Mouse (Mus musculus) cortical plate, adult 2 months (tissue): Measurements from ENCODE around the gene Fcgr3. TPM values are rescaled to one million over a fixed set of nuclear protein-coding genes. Genes with fewer than 3 reads are reported as not detected.
"Not testable (repeated sequence)": the region's sequence is repeated elsewhere in the genome, so short reads cannot be mapped to it uniquely, and the experiment has no call there.

Experiments
- H3K27ac ChIP-seq: fragments of 200-500 bp; 2 replicates; pipeline ENCODE4 v1.5.1; 2012; ENCODE audit warnings: low read length, control low read depth, inconsistent platforms; ENCODE audit not compliant: insufficient read depth
- H3K4me1 ChIP-seq: fragments of 200-500 bp; 2 replicates; pipeline ENCODE4 v1.6.1; 2011; ENCODE audit warnings: low read length; ENCODE audit not compliant: control insufficient read depth, insufficient read depth
- H3K4me3 ChIP-seq: fragments of 200-500 bp; 2 replicates; pipeline ENCODE4 v1.5.1; 2011; ENCODE audit warnings: mild to moderate bottlenecking, low read length, control low read depth; ENCODE audit not compliant: insufficient read depth
- CTCF ChIP-seq: fragments of 200-500 bp; IDR thresholded peaks from 2 replicates; pipeline ENCODE4 v1.5.1; 2011; ENCODE audit warnings: mild to moderate bottlenecking, control low read depth, low read length; ENCODE audit not compliant: insufficient read depth; ENCODE audit errors: extremely low read depth
- POLR2A ChIP-seq: fragments of 200-500 bp; IDR thresholded peaks from 2 replicates; pipeline ENCODE4 v1.6.1; 2011; ENCODE audit warnings: mild to moderate bottlenecking, low read length, control low read depth; ENCODE audit not compliant: insufficient read depth; ENCODE audit errors: extremely low read depth
- polyA plus RNA-seq: library from polyadenylated mRNA; depleted of rRNA; stranded (reverse); fragments of >200 nt; gene quantifications from 2 replicates; pipeline ENCODE4 v1.2.3, GENCODE M21; 2012

Fcgr3 gene
- polyA plus RNA-seq, 1 experiment: 20.6 TPM

- H3K27ac ChIP-seq, H3K4me1 ChIP-seq: not testable (repeated sequence)
- H3K4me3 ChIP-seq: peak overlapping the region; percentile 28; the same call in 1 of the 2 replicates
Observed at GRCm38 (mm10) chr1:171063569-171064490, 905 bp downstream of the Fcgr3 start.

GRCm38 (mm10) chr1:171061566-171061965 is 3.2 kb downstream of the Fcgr3 start:
- Histone ChIP-seq H3K4me1 (no peaks in the 10 kb centered on the region), H3K4me3 (no peak overlapping the region), H3K27ac (no peak overlapping the region)
- TF ChIP-seq POLR2A (no peak), CTCF (no peak)

- Histone ChIP-seq H3K4me1 (no peaks in the 10 kb centered on the region), H3K4me3 (no peak overlapping the region), H3K27ac (no peak overlapping the region)
- TF ChIP-seq CTCF (no peak), POLR2A (no peak)
Observed at GRCm38 (mm10) chr1:171060392-171060791, 4.3 kb downstream of the Fcgr3 start.

DNA sequence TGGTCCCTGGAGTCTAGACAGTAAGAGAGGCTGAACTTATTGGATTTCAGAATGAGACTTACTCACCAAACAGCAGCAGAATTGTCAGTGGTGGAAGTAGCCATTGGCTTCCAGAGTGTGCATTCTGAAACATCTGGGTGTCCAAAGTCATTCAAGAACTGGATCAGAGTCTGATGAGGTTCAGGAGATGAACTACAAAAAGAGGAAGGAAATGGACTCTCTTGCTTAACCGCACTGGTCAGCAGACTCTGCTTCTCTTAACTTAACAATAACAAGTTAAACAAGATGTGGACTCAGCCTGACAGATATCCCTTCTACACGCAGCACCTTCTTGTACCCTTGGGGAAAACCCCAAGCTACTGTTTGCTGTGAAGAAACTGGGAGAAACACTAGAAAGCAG is 5.5 kb downstream of the Fcgr3 start:
- Histone ChIP-seq H3K4me3 (no peak overlapping the region; the same call in 1 of the 2 replicates), H3K27ac (no peak overlapping the region), H3K4me1 (no peaks in the 10 kb centered on the region)
- TF ChIP-seq POLR2A (no peak), CTCF (no peak)

- Histone ChIP-seq H3K4me3 (no peak overlapping the region), H3K4me1 (no peaks in the 10 kb centered on the region), H3K27ac (no peak overlapping the region)
- TF ChIP-seq POLR2A: no peak
- TF ChIP-seq CTCF: no peak
Observed at GRCm38 (mm10) chr1:171057253-171057652, 7.5 kb downstream of the Fcgr3 start.

GRCm38 (mm10) chr1:171053305-171053704 is 11.4 kb downstream of the Fcgr3 start:
- H3K4me3 ChIP-seq: no peak overlapping the region
- TF ChIP-seq POLR2A (no peak), CTCF (no peak)
- H3K4me1 ChIP-seq: no peaks in the 10 kb centered on the region
- no peak overlapping the region for H3K27ac ChIP-seq

DNA sequence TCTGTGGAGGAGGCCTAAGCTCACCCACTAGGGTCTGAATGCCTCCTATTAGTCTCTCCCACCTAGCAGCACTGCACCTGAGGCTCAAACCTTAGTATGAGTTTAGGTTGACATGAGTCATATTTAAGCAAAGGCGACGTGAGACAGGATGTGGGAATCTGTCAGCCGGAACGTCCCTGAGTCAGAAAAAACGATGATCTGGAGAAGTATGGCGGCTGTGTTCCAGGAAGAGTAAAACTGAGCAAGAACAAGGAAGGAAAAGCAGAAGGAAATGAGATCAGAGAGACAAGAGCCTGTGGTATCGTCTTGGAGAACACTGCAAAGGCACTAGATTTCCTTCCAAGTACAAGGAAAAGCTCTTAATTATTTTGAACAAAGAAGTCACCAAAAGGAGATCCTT is 14.0 kb downstream of the Fcgr3 start:
- TF ChIP-seq POLR2A (no peak), CTCF (no peak)

DNA sequence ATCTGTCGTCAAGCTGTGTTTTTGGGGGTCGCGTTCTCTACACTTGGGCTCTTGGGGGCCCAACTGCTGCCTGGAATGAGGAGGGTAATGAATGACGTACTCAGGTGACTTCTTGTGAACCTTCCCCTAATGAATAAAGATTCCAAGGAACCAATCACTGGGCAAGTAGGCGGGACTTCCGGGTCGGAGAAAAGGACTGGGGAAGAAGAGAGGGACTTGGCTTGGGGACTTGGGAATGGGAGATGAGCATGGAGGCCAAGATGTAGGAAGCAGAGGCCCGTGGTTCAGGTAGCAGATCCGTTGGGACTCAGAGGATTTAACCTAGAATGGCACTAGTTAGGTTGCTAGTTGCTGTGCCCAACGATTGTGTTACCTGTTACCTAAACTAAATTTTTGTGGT is 15.5 kb downstream of the Fcgr3 start:
- TF ChIP-seq POLR2A (no peak), CTCF (no peak)
- Histone ChIP-seq H3K27ac (no peak overlapping the region), H3K4me3 (peak overlapping the region; percentile 18; the same call in 1 of the 2 replicates), H3K4me1 (no peaks in the 10 kb centered on the region)

More for the DNA sequence above, 14.0 kb downstream of the Fcgr3 start:
- Histone ChIP-seq H3K27ac (no peak overlapping the region), H3K4me3 (no peak overlapping the region), H3K4me1 (no peaks in the 10 kb centered on the region)

- TF ChIP-seq POLR2A (no peak), CTCF (no peak)
- H3K27ac ChIP-seq: no peak overlapping the region
- no peak overlapping the region for H3K4me3 ChIP-seq
- H3K4me1 ChIP-seq: no peaks in the 10 kb centered on the region
Observed at GRCm38 (mm10) chr1:171046501-171046900, 18.2 kb downstream of the Fcgr3 start.

GRCm38 (mm10) chr1:171045079-171045465 is 19.7 kb downstream of the Fcgr3 start:
- H3K4me3 ChIP-seq: peak overlapping the region; percentile 50; the same call in 1 of the 2 replicates
- TF ChIP-seq POLR2A (no peak), CTCF (no peak)
- no peak overlapping the region for H3K27ac ChIP-seq
- no peaks in the 10 kb centered on the region for H3K4me1 ChIP-seq
